Mouse (Mus musculus) MEL-GATA-1-ER (cell line): Measurements from ENCODE around the gene Fjx1.
A peak's percentile ranks its signal among the peaks of the same experiment; 100 is the strongest.

Experiments used
- DNase-seq: peaks from one replicate; pipeline ENCODE4 v3.0.0-alpha.2; 2012; ENCODE audit warnings: low read depth; ENCODE audit errors: extremely low read depth

Gene Fjx1

GRCm38 (mm10) chr2:102426434-102426833 lies 25.9 kb downstream of the Fjx1 start:
- DNase-seq: no peak

DNA sequence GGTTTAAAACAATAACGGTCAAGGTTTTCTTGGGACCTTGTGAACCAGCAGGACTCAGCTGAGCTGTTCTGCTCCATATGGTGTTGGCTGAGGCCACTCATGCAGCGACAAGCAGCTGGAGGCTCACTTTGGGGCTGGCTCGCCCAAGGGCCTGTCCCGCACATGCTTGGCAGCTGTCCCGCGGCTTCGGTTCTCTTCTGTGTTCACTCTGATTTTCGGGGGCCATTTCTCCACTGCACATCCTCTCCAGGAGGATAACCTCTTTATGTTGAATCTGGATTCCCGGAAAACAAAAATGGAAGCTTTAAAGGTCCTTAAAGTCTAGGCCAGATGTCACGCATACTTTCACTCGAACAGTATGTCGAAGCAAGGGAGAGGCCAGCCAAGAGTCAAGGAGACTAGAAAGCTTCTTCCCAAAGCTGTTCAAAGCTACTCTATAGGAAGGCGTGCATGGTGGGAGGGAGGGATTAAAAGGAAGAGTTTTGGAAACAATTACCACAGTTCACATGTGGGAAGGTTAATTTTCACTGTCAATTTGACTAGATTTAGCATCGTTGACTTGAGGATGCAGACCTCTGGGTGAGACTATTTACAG lies 36.1 kb downstream of the Fjx1 start:
- no peak for DNase-seq

- peak; percentile 41 for DNase-seq
Measured at GRCm38 (mm10) chr2:102412738-102413137, 39.6 kb downstream of the Fjx1 start.

DNA sequence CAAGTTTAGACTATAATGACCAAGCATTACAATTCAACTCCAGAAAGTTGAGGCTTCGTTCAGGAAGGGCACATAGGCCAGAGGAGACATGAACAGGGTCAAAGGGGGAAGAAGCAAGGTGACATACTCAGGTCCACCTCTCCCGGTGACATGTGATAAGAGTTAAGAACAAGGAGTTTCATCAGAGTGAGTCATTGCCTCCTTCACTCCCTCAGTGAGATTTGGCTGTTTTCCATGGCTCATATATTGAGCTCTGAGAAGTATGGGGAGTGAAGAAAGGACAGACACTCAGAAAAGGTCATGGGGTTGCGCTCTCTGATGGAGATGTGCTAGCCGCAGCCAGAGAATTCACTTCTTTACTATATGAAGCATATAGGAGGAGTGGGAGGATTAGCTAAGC lies 41.7 kb downstream of the Fjx1 start:
- no peak for DNase-seq

GRCm38 (mm10) chr2:102409741-102410140 lies 42.6 kb downstream of the Fjx1 start:
- no peak for DNase-seq

DNA sequence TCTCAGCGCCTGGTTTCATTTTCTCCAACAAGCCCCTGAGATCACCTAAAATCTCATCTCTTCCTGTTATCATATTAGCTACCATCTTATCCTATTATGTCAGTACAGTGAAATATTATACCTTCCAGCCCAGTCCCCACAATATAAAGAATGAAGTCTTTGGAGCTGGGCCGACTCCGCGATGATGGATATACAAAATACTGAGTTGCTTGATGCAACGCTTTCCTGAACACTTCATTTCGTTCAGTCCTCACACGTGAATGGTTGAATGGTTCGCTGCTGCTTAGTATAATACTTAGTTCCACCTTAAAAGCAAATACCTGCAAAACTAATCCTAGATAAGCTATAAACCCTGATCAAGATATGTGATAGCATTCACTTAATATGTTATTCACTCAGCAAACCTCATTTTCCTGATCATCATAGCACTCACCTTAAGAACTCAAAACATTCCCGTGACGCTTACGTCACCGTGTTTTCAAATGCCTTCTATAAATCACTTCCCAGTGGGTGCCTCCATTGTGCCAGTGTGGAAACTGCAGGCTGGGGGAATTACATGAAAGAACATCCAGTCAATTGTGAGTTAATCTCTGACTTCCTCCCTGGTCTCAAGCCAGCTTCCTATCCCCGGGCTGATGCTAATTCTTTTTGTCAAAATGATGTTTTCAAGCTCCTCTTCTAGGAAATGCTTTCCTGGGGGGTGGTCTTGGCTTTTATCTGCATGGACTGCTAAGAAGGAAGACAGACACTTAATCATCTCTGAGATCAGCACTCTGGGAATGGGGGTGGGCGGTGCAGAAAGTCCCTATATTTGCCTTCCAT lies 44.7 kb downstream of the Fjx1 start, which contains the start of gene Trim44:
TSS of gene Trim44 (minus strand) at position 466 of the 822 bp plus-strand sequence.
- DNase-seq: no peak

DNA sequence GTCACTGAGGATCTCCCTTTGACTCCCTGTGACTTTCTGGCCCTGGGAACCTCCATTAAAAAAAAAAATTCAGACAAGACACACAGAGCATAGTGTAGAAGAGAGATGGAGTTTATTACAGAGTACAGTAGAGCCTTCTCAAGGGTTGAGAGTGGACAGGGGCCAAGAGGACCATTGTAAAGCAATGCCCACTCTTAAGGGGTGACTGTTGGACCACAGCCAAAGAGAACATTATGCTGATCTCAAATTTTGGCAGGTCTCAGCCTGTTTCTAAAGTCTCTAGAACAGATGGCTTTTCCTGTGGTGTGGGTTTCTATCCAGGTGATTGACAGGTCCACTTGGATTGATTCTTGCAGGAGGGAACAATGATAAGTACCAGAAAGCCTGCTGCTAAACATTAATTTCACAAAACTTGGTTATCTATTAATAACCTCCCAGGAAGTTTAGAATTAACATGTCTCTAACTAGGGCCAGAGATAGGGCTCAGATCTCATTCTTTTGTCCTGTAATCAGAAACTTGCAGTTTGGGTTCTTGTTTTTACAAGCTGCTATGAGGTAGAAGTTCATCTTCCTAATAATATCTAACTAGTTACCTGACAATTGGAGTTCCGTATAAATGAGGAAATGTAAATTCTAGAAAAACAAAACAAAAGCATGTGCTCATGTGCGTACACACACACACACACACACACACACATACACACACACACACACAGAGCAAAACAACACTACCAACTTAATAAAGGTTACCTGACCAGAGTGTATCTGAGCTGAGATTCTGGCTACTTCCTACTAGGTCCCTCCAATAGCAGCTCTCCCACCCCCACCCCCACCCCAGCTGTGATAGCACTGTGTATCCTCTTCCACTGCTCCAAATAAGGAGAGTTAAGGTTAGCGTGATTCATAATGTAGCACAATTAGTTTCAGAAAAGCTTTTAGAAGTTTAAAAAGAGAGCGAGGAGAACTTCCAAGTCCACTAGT lies 45.7 kb downstream of the Fjx1 start:
- no peak for DNase-seq

- DNase-seq: no peak
Measured at GRCm38 (mm10) chr2:102403982-102404381, 48.3 kb downstream of the Fjx1 start.

DNA sequence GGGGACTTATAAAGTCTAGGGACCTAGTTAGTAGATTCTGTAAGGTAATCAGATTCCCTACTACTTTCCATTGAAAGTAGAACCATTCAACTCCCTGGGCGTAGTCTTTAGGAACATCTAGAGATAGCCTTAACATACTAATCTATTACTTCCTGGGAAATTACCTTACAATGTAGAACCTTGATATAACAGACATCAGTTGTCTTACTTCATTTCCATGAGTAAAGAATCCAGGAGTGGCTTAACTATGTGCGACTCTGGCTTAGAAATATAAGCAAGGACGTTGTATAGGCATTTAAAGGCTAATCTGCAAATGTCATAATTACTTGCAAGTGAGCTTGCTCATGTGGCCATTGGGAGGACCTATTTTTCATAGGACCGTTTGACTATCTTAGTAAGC lies 49.0 kb downstream of the Fjx1 start:
- DNase-seq: no peak

DNA sequence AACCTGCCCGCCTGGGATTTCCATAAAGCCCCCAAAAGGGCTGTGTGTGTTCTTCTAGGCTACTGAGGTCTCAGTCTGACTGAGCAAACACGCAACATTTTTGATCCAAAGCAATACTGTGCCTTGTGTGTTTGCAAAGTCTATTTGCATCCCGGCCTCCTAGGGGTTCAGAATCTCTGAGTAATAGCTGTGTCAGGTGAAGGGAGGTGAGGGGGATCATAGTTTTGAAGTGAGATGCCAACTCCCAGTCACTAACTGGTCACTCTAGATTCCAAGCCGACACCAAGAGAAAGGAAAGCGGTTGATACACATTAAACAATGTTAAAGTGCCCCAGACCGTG lies 51.0 kb downstream of the Fjx1 start:
- no peak for DNase-seq

GRCm38 (mm10) chr2:102400605-102401351 lies 51.5 kb downstream of the Fjx1 start:
- peak; percentile 92 for DNase-seq

DNA sequence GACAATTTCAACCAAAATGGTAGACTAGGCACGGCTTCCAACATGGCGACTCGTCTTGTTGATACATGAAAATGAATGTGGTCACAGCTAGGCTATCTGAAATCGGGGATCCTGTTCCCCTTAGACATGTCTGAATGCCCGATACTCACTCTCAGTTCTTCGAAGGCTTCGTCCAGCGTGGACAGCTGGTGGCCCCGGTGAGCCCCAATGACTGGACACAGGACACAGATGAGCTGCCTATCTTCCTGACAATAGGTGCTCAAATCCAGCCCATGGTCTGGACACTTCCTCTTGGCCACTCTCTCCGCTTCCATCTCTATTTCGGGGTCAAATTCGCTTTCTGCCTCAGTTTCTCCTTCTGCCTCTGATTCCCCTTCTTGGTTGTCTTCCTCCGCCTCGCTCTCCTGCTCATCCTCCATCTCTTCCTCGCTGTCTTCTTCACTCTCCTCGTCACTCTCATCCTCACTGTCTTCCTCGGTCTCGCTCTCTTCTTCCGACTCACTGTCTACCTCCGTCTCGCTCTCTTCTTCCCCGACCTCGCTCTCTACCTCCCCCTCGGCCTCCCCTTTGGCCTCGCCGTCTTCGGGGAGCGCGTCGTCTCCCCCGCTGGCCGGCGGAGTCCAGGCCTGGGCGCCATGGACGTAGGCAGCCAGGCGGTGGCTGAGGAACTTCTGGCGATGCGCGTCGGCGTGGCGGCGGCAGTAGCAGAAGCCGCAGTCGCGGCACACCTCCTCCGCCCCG lies 52.3 kb downstream of the Fjx1 start:
- DNase-seq: no peak
